Mouse (Mus musculus) adrenal gland, adult 18-20 months (tissue): Measurements from ENCODE around the gene Mtx1. TPM values are rescaled to one million over a fixed set of nuclear protein-coding genes. Genes with fewer than 3 reads are reported as not detected.
A peak's percentile ranks its signal among the peaks of the same experiment; 100 is the strongest.
"Not testable (repeated sequence)": the region's sequence is repeated elsewhere in the genome, so short reads cannot be mapped to it uniquely, and the experiment has no call there.

Source experiments
- DNase-seq, 2 experiments: peaks; one replicate each; pipeline ENCODE4 v3.0.0; 2021 to 2022; ENCODE audit warnings: low spot score in 2 of 2
- total RNA-seq, 2 experiments: library from RNA; stranded (reverse); gene quantifications; 1 replicate in 1 of 2; 2 replicates in 1 of 2; pipeline ENCODE4 v1.2.3; 2021

Mtx1 gene
- total RNA-seq, 2 experiments from 2014 or later: 141 to 148 TPM

- DNase-seq: no peak
Measured at GRCm38 (mm10) chr3:89243609-89244008, 16.7 kb upstream of the Mtx1 start.

GRCm38 (mm10) chr3:89242331-89242895, 15.5 kb upstream of the Mtx1 start:
- peak in 1 of 2 experiments; percentile 54 for DNase-seq

- no peak for DNase-seq
Measured at GRCm38 (mm10) chr3:89238494-89238893, 11.6 kb upstream of the Mtx1 start.

- no peak for DNase-seq
Measured at GRCm38 (mm10) chr3:89237682-89238081, 10.8 kb upstream of the Mtx1 start.

GRCm38 (mm10) chr3:89236516-89236915, 9.6 kb upstream of the Mtx1 start:
- no peak for DNase-seq

- no peak for DNase-seq
Measured at GRCm38 (mm10) chr3:89233562-89234110, 6.7 kb upstream of the Mtx1 start.

- DNase-seq: no peak
Measured at GRCm38 (mm10) chr3:89232614-89233013, 5.7 kb upstream of the Mtx1 start.

GRCm38 (mm10) chr3:89231772-89232275, 4.9 kb upstream of the Mtx1 start:
- no peak for DNase-seq

- DNase-seq: no peak
Measured at GRCm38 (mm10) chr3:89231345-89231744, 4.5 kb upstream of the Mtx1 start.

GRCm38 (mm10) chr3:89230561-89230960, 3.7 kb upstream of the Mtx1 start:
- DNase-seq: no peak

GRCm38 (mm10) chr3:89229276-89229675, 2.4 kb upstream of the Mtx1 start:
- no peak for DNase-seq

- no peak for DNase-seq
Measured at GRCm38 (mm10) chr3:89228836-89229235, 1.9 kb upstream of the Mtx1 start, which contains the start of gene Muc1. Muc1 (plus strand) TSS chr3:89229057.

GRCm38 (mm10) chr3:89228180-89228549, 1.3 kb upstream of the Mtx1 start:
- peak; percentile 87 to 90 for DNase-seq

- DNase-seq: peak; percentile 72 to 74
Measured at GRCm38 (mm10) chr3:89227307-89228179, 655 bp upstream of the Mtx1 start.

GRCm38 (mm10) chr3:89226361-89226760, 527 bp downstream of the Mtx1 start:
- DNase-seq: no peak

GRCm38 (mm10) chr3:89225918-89226317, 970 bp downstream of the Mtx1 start:
- DNase-seq: no peak

- DNase-seq: no peak
Measured at GRCm38 (mm10) chr3:89225321-89225815, 1.5 kb downstream of the Mtx1 start.

GRCm38 (mm10) chr3:89224796-89225195, 2.1 kb downstream of the Mtx1 start:
- no peak for DNase-seq

GRCm38 (mm10) chr3:89221167-89221566, 5.7 kb downstream of the Mtx1 start:
- no peak for DNase-seq

GRCm38 (mm10) chr3:89219546-89219945, 7.3 kb downstream of the Mtx1 start:
- no peak for DNase-seq

- no peak for DNase-seq
Measured at GRCm38 (mm10) chr3:89218271-89218670, 8.6 kb downstream of the Mtx1 start.

GRCm38 (mm10) chr3:89216407-89216806, 10.5 kb downstream of the Mtx1 start:
- DNase-seq: not testable (repeated sequence)
